Mouse (Mus musculus) T-helper 1 cell (primary cell): ENCODE measurements at regions not wholly inside any gene's neighbourhood (a gene's known extent, or its start where the extent isn't known, plus 50 kb on each side); places are given as distances from the start of the nearest gene placed in this dataset.

ENCODE experiments used
- in situ Hi-C: fragments of 300-600 bp; cut with MboI, MseI; formaldehyde crosslinking; loops from one replicate; pipeline ENCODE4 v1.15.1; 2025; ENCODE audit warnings: high pct_unique_total_duplicates

DNA sequence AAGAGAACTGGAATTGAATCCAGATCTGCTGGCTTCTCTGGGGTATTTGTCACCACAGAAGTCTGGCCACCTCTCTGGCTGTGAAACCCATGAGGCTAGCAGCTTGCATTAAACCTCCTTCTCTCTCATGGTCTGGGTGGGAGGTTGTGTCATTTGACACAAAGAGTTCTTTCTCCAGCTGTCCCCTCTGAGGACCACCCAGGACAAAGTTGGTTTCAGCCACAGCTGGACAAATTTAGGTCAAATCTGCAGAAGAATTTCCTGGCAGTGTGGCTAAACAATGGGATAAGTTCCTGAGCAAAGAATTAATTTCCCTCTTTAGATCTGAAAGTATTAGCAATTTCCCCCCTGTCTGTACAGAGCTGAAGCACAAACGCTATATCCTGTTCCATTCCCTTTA, 73.9 kb upstream of the Trib2 start:
- in situ Hi-C loops, result no loop called here

DNA sequence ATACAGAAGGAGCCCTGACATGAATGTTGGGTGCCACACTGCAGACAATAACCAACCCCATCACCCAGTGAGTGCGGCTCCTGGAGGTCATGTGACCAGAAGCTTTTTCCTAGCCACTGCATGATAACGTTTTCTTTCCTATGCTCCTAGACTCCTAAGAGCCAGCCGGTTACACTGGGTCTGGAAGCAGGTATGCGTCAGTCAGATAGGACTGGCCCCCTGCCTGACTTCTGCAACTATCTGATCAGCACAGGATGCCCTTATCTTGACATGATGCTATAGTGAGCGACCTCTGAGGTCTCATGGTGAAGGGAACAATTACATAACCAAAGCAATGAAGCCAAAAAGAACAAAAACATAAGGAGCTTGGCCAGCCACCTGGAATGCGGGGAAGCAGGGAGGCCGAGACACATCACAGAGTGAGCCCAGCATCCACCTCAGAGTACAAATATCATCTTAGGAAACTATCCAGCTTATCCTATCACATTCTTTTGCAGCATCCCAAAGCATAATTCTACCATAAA, 63.2 kb upstream of the Trib2 start:
- in situ Hi-C loops, result no loop called here
